Mouse (Mus musculus) kidney, adult 9 months (tissue): ENCODE data around the gene Actn4.

Source experiments
- DNase-seq: peaks from one replicate; pipeline ENCODE4 v3.0.0; 2022

Actn4 gene

DNA sequence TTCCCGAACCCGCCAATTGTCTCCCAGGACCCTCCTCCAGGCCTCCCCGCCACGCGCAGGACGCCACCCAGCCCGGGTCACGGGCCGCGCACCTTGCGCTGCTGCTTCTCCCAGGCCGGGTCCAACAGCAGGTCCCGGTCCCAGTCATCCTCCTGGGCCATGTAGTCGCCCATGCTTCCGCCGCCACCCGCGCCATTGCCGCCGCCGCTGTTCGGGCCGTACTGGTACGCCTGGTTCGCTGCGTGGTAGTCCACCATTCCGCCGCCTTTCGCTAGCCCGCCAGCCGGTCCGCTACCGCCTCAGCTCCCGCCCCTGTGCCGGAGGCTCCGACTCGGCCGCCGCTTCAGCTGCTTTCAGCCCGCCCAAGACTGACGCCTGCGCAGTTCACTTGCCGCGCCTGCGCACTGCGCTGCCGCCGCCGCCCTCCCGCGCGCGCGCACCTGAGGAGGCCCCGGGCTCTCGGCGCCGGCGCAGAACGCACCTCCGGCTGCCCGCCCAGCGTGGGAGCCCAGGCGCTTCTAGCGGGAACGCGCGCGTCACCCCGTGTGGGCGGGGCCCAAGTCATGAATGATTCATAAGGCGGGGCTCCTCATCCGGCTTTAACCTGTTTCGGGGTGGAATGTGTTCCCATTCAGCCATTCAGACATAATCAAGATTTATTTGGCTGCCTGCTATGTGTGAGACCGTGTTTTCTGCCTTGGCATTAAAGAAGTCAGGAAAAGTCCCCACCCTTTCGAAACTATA is at the start of gene Actn4:
Gene Actn4 (minus strand): TSS at position 414 of the 744 bp plus-strand sequence.
- DNase-seq = peak; percentile 100

DNA sequence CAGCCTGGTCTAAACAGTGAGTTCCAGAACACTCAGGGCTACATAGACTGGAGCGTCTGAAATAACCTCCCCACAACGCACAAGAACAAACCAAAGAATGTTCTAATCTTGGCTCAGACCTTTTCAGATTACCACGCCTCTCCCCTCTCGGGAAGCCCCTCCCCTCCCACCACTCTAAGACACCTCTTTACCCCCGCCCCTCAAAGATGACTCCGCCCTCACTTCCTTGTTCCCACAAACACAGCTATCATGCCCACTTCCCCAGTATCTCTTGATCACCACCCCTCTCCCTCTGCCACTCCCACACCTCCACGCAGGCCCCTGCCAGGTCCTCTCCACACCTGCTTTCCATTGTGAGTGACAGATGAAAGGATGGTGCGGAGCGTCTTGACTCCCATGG is 46.6 kb upstream of the Actn4 start:
- DNase-seq = no peak

DNA sequence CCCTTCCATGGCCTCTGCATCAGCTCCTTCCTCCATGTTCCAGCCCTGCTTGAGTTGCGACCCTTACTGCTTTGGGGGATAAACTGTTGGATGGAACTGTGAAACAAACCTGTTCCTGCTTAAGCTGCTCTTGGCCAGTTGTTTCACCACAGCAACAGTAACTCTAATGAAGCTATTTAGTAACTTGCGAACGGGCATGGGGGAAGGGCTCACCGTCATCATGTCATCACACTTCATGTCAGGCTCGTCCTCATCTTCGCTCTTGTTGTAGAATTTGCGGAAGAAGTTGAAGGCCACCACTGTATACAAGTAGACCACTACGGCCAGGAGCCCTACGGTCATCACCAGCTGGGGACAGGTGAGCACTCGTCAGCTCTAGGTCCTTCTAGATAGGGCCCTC is 46.0 kb upstream of the Actn4 start:
- no peak for DNase-seq

DNA sequence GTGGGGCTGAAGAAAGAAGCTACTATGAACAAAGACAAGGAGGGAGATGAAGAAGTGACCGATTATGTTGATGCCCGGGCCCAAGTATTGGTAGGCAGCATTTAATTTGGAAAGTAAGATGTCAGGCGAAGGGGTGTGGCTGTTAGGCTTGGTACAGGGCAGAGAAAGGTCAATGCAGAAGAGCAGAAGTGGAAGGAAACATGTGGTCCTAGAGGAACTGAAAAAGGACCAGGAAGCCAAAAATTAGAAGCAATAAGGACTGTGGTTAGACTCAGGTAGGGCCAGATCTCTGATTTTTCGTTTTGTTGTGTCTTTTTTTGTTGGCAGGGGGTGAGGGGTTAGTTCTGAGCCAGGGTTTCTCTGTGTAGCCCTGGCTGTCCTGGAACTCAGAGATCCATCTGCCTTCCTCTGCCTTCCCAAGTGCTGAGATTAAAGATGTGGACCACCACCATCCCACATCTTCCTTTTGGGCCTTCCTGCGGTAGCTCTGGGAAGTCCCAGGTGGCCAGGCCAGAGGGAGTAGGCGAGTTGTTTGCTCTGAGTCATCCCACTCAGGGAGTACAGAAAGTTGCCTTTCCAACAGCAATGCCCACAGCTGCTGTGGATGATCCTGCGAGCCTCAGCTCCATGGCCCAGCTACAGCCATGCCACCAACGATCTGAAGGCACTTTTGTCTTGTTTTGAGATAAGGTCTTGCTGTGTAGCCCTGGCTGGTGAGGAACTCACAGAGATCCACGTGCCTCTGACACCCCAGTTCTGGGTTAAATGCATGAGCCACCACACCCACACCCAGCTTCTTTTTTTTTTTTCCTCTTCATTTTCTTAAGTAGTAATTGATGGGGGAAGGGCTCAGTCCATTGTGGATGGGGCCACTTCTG is 45.3 kb upstream of the Actn4 start:
- DNase-seq = no peak

DNA sequence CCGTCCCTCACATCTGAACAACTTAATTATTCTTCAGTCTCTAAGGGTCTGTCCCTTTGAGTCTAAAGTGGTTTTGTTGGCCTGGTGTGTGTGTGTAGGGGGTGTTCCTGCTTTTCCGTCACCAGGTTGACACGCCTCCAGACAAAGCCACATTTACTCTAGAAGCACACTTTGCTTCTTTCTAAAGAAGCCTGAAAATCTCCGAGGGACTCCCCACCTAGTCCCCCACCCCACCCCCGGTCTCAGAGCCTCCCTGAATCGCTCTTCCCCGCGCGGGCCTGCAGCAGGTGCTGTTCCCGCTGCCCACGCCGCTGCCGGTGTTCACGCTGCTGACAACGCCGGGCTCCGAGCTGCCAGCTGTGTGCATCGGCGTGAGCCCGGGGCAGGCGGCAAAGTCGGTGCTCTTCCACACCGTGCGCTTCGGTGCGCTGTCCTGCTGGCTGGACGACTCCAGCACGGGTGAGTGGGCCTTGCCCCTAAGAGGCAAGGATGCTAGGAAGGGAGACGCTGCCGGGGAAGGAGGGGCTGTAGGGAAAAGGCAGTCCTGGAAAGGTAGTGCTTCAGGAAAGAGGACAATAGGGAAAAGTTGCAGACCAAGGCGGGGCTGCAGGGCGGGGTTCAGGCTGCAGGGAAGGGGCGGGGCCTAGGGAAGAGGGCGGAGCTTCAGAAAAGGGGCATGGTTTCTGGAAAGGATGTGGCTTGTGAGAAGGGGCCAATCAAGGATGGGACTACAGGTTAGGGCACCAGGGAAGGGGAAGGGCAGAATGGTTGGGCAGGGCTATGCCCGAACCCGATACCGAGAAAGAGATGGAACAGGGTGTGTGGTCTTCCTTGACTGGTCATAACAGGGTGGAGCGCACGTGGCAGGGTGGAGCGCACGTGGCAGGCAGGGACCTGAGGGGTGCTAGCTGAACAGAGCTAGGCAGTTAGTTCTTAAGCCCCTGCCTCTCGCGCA is 38.8 kb upstream of the Actn4 start:
- DNase-seq = peak; percentile 42

DNA sequence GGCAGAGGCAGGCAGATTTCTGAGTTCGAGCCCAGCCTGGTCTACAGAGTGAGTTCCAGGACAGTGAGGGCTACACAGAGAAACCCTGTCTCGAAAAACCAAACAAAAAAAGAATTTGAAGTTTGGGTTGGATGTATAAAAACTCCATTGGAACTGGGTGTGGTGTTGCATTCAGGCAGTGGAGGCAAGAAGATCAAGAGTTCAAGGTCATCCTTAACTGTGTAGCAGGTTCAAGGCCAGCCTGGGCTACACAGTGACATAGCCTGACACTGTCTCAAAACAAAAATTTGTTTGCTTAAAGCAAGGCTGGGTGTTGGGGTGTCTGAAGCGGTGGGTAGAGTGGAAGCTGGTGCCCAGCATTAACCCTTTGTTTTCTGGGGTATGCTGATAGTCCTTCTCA is 31.3 kb upstream of the Actn4 start:
- DNase-seq = no peak

DNA sequence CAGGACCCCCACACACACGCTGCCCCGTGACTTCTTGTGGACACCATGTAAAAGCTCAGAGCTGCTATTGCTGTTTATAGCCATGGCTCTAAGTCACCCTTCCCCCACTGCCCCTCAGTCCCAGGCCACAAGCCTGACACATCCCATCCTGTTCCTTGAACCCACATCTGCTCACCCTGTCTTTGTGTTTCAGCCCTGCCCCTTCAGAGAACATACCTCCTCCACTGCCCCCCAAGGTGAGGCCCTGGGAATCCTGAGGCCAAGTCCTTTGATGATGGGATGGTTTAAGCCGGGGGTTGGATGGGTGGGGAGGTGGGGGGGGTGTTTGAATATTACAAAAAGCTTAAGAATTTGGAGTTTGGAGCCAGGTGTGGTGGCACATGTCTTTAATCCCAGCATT is 30.9 kb upstream of the Actn4 start:
- DNase-seq = no peak

DNA sequence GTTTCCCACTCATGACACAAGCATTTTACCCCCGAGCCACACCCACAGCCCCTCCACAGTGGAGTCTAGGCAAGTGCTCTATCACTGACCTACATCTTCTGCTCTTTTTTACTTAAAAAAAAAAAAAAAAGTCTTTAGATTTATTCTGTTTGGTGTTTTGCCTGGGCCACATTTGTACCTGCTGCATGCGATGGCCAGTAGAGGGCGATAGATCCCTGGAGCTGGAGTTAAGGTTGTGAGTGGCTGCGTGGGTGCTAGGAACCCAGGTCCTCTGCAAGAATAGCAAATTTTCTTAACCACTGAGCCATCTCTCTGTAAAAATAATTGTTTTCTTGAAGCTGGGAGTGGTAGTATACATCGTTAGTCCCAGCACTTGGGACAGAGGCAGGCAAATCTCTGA is 29.5 kb upstream of the Actn4 start:
- DNase-seq = no peak

DNA sequence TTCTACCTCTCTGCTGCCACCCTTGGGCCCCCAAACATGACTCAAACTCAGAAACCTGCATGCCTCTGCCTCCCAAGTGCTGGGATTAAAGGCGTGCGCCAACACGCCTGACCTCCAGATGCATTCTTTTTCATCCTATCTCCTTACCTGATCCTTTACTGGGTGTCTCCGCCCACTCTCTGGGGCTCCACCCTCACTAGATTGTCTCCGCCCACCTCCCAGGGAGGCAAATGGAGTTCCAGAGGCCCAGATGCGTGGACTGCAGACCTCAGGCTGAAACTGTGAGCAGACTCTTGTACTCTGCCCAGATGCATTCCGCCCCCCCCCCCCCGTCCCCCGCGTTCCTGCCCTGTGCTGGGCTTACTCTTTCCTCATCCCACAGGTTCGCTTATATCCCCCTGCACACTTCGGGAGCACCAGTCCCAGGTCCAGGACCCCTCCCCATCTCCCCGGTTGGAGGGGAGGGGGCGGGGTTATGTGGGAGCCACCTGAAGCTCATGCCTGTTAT is 28.7 kb upstream of the Actn4 start:
- no peak for DNase-seq

DNA sequence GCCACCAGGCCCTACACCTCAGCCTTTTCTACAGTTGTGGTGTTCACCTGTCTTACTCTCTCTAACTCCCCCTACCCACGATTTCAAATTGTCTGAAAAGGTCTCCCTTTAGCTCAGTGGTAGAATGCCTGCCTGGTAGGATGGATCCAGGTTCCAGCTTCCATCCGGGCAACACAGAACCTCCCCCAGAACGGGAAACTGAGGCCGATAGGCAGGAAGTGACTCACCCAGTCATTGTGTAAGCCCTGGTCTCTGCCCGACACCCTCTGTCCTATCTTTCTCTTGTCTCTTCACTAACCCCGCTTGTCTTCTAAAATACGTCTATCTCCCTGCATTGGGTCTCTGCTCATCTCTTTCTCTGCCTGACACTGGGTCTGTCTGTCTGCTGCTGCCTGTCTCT is 23.1 kb upstream of the Actn4 start:
- DNase-seq = no peak

DNA sequence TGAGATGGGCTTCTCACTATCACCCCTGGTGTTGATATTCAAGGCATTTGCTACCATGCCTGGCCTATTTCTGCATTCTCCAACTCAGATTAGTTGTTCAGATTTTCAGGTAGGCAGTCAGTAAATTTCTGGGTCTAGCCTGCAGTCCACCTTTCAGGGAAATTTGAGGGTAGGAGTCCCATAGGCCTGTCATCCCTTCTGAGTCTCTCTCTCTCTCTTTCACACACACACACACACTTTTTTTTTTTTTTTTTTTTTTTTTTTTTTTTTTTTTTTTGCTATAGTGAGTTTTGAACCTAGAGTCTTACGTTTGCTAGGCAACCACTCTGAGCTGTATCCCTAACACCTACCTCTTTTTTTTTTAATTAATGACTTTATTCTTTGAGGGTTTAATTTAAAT is 22.3 kb upstream of the Actn4 start:
- DNase-seq = no peak

DNA sequence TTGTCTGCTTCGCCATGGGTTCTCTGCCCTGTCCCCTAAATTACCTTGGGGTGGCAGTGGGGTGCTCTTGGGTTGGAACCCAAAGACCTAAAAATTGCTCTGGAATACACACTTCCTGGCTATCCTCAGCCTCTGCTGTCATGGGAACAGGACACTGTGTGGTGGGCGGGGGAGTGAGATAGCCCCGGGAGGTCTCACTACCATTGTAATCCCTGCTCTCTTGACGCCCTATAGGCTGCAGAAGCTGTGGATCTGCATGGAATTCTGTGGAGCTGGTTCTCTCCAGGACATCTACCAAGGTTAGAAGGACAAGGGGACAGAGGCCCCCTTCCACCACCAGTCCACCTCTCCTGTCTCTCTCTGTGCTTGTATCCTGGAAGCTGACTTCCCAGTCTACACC is 21.7 kb upstream of the Actn4 start:
- DNase-seq = no peak

DNA sequence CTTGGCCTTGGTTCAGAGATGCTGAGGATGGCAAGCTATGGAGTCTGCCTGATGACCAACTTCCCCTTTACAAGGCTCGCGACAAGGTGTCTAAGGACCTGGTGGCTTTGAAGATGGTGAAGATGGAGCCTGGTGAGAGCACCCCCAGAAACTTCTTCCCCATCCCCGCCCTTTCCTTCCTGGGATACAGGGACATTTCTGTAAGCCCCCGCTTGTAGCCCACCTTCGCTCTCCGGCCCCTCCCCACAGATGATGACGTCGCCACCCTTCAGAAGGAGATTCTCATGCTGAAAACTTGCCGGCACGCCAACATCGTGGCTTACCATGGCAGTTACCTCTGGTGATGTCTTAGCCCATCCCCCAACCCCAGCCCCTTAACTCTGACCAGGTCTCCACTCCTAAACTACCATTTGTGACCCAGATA is 21.0 kb upstream of the Actn4 start:
- no peak for DNase-seq

DNA sequence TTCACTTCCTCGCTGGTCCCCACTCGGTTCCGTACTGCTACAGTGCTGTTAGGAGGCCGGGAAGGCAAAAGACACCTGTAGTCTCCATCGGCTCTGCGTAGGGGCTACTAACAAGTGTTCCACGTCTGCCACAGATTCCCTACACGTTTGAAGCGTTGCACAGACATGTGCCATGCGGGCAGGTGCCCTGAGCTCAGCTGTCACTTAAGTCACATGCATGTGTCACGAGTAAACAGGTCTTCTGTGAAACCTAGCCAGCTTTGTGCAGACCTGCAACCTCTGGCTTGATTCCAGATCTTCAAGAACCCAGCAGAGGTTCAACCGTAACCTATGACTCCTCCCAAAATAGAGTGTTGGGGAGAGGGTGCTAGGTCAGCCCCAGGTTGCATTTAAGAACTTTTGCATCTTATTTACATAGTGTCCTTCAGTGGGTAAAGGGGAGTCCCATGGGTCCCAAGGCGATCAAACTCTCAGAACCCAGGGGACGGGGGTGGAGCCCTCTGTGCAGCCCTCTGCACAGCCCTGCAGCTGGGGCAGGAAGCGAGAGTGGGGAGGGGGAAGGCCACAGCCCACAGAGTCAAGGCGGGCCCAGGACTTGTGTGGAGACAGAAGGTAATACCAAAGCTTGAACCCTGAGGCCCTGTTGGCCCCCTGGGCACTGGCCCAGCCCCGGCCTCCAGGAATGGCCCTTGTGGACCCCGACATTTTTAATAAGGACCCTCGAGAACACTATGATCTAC is 20.3 kb upstream of the Actn4 start:
- no peak for DNase-seq

DNA sequence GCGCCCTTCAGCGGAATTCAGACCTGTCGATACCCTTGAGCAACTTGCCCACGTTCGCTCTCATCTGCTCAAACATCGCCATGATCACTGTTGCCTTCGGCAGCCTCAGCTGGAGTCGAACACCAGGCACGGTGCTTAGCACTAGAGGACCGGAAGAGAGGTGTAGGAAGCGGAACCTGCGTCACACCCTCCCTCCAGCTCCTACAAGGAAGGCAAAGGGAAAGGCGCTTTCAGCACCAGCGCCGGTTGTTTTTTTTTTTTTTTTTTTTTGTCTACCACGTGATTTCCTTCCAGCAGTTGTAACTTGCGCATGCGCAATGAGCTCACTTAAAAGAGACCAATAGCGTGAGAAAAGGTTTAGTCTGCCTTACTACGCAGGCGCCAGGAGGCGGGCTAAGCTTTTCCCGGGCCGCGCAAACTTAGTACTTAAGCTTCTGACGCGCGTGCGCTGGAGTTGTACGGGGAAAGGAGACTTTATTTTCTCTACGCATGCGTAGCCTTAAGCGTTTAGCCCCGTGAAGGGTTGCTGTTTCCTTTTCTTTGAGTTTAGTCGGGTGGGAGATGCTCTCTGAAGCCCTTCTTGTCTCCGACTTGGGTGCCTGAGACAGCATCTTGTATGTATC is 19.6 kb upstream of the Actn4 start, which contains the start of the genes Eif3k and Map4k1:
Gene Eif3k (minus strand): TSS at position 214 of the 623 bp plus-strand sequence.
Gene Map4k1 (plus strand): TSS at position 400 of the 623 bp plus-strand sequence.
- DNase-seq = peak; percentile 99

DNA sequence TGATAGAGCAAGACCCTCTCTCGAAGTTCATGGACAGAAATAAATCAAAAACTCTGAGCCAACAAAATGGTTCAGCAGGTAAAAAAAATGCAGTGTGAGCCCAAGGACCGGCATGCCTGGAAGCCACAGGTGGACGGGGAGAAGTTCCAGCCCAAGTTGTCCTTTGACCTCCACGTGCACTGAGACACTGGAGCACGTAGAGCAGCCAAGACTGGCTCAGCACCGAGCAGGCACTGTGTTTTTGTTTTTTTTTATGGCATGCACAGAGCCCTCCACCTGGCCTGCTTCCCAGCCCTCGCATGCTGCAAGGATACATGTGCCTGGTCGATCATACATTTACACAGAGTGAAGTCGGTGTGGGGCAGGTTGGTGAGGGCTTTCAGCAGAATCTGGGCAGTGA is 15.4 kb upstream of the Actn4 start:
- peak; percentile 88 for DNase-seq

DNA sequence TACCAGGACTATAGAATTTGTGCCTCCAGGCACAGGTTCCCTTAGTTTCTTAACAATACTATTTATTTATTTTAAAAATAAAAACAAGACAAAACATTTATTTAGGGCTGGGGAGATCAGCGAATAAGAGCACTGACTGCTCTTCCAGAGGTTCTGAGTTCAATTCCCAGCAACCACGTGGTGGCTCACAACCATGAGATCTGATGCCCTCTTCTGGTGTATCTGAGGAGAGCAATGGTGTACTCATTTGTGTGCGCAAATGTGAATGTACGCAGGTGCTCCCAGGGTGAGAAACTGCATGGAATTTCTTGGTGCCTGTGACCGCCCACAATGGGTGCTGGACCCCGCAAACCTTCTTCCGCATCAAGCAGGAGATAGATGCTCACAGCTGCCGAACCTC is 10.9 kb upstream of the Actn4 start:
- no peak for DNase-seq

DNA sequence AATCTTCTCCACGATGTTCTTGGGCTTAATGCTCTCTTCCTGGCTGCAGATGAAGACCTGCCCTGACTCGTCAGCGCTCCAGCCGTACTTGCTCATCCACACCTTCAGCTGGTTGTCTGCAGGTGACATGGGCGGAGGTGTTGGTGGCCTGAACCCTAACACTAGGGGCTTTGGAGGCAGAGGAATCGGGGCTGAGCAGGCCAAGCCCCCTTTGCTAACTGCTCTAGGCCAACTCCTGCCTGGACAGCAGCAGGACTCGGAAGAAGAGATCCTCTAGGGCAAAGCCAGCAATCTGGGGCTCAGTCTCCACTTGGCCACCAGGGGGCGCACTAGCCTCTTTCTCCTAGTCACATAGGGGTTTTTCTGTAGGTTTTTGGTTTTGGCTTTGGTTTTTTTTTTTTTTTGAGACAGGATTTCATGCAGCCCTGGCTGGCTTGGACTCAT is 10.4 kb upstream of the Actn4 start:
- DNase-seq = peak; percentile 82

DNA sequence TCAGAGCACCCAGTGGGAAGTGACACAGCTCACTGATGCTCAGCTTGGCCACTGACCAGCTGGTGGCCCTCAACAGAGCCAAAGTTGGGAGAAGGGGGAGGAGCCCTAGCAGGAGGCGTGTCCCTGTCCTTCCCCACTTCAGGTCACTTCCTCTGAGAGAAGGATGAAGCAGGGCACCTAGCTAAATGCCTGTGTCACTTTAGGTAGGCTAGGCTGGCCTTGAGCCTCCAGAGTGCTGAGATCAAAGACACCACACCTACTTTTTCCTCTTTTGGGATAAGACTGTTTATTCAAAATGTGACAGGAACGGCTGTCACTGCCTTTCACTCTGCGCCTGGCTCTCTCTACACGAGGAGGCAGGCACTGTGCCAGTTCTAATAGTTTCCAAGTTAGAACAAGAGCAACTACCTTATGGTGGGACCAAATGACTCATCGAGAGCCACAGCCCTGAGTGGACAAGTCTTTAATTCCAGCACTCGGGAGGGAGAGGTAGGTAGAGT is 9.7 kb upstream of the Actn4 start:
- DNase-seq = peak; percentile 69

DNA sequence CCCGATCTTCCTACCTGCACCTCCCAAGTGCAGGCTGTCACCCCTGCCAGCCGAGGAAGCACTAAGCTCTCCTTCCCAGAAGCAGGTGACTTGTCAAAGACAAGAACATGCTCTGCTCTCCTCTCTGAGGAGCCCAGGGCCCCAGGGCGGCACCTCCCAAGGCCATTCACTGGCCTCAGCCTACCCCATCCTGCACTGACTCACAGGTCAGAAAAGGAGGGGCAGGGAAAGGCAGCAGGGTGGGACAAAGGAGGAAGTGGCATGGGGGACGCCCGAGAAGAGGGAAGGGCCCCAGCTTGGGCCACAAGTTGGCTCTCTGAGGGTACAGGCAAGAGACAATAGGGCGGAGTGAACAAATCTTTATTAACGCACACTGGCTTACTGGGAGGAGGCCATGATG is 8.9 kb upstream of the Actn4 start:
- no peak for DNase-seq
